In the genomic region with DNA sequence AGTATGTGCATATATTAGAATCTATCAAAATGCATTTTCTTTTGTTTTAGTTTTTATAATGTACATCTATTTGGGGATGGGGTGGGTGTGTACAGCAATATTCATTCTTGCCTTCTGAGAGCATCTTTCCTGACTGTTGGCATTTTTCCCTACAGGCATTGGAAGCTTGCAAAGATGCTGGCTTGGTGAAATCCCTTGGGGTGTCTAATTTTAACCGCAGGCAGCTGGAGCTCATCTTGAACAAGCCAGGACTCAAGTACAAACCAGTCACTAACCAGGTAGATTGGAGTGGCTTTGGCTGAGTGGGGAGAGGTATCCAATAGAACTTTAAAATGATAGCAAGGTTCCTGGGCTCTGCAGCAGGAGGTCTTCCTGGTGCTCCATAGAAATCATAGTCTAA, we compare ENCODE assay signal across 24 mouse cellular contexts. TPM values are rescaled to one million over a fixed set of nuclear protein-coding genes. Genes with fewer than 3 reads are reported as not detected.
DNase-seq lines count a peak whose midpoint lies in the region; TF ChIP-seq lines count a peak whose summit lies in the region.
"Had no signal": no experiment of that assay in that cellular context is flagged by ENCODE, and none has a peak within 500 bp of the region (broad histone marks: within the 10 kb centered on the region; RNA-seq: fewer than 3 reads in every experiment).

No protein-coding gene starts in this region.

- H3K4me3 ChIP-seq in gastrocnemius, adult 2 months = no peak overlapping the region
- H3K4me3 ChIP-seq: forebrain, embryonic 15.5 days; heart, embryonic 10.5 days; layer of hippocampus, adult 2 months; liver, embryonic 13.5 days had no signal

- peak overlapping the region; percentile 83 for H3K27ac ChIP-seq in gastrocnemius, adult 2 months
- H3K27ac ChIP-seq: forebrain, embryonic 15.5 days; heart, embryonic 10.5 days; layer of hippocampus, adult 2 months; liver, embryonic 13.5 days had no signal

- intact Hi-C loops in gastrocnemius, adult 2 months (cut with DNase I) = no loop called here
- intact Hi-C loops in left cerebral cortex, postnatal 25 days (cut with DNase I) = no loop called here

- no peak for TF ChIP-seq CTCF in gastrocnemius, adult 2 months (IDR thresholded peaks at IDR 0.05)

- DNase-seq in gastrocnemius, adult 2 months = peak; percentile 50
- no peak for DNase-seq in gastrocnemius, postnatal 4 days (ENCODE audit: low spot score in 2 of 2)
- DNase-seq in left cerebral cortex, postnatal 25 days (ENCODE audit: low spot score in 2 of 2) = peak; percentile 1 to 56
- no peak for DNase-seq in left cerebral cortex, adult 18-20 months (ENCODE audit: low spot score in 2 of 2)
- DNase-seq in NIH3T3 (ENCODE audit: low read depth) = peak; percentile 55
- peak; percentile 66 for DNase-seq in brain, adult 2 months (ENCODE audit: low read depth, low spot score)
- DNase-seq in kidney, postnatal 4 days = no peak
- DNase-seq: adrenal gland, postnatal 25 days; cerebellum, adult 11-12 months; cerebellum, postnatal 36 days; kidney, adult 9 months; kidney, postnatal 14 days; liver, embryonic 13.5 days; lung, adult 2 months; lung, postnatal 14 days had no signal

RNA-seq across cellular contexts. Expression of a gene that starts 24.4 kb away (rescaled TPM):
- total RNA-seq in gastrocnemius, adult 2 months (2021) = not detected
- under 1 TPM in 1 of 2 experiments, not detected in 1; 0.31 TPM for total RNA-seq in gastrocnemius, postnatal 4 days (2021)
- total RNA-seq in left cerebral cortex, postnatal 25 days (2021) = not detected
- not detected for total RNA-seq in left cerebral cortex, adult 18-20 months (2021)
- total RNA-seq: hematopoietic stem cell, adult 5-6 weeks; layer of hippocampus, adult 2 months; layer of hippocampus, postnatal 25 days; left cerebral cortex, postnatal 10 days; megakaryocyte progenitor cell, adult 5-6 weeks; monocyte, adult 5-6 weeks; neutrophil, adult 5-6 weeks had no signal

Comparison
In these comparisons a context has a peak if more than half of its experiments do, and no peak if none do; other contexts are left out.
1. DNase-seq: peak in gastrocnemius, adult 2 months (single experiment), left cerebral cortex, postnatal 25 days (2 of 2), NIH3T3 (single experiment) and brain, adult 2 months (single experiment); none in gastrocnemius, postnatal 4 days (0 of 2), left cerebral cortex, adult 18-20 months (0 of 2) and kidney, postnatal 4 days (0 of 2).